Mouse (Mus musculus) limb, embryonic 14.5 days (tissue): Measurements from ENCODE around the gene 2210408I21Rik. TPM values are rescaled to one million over a fixed set of nuclear protein-coding genes. Genes with fewer than 3 reads are reported as not detected.

ENCODE experiments used
- ATAC-seq: fragments of 200-750 bp; cut with Nextera tagmentation; 2 replicates; pipeline ENCODE4 v1.8.0; 2017; ENCODE audit warnings: low read depth, moderate number of reproducible peaks, moderate TSS enrichment; ENCODE audit not compliant: low FRiP score
- DNase-seq: peaks from one replicate; pipeline ENCODE4 v3.0.0-alpha.2; 2015; ENCODE audit warnings: low spot score
- H3K27ac ChIP-seq: fragments of 300-500 bp; sonication (generic); replicated peaks from 2 replicates; pipeline ENCODE4 v1.5.1; 2014; ENCODE audit warnings: low read depth, mild to moderate bottlenecking, low read length, moderate library complexity, mixed read lengths
- H3K27me3 ChIP-seq: fragments of 300-500 bp; sonication (generic); 2 replicates; pipeline ENCODE4 v1.6.1; 2014; ENCODE audit warnings: low read length, mixed read lengths; ENCODE audit not compliant: control insufficient read depth, insufficient read depth
- H3K36me3 ChIP-seq: fragments of 300-500 bp; sonication (generic); 2 replicates; pipeline ENCODE4 v1.6.1; 2014; ENCODE audit warnings: mild to moderate bottlenecking, low read length, moderate library complexity, mixed read lengths; ENCODE audit not compliant: control insufficient read depth, insufficient read depth
- H3K4me1 ChIP-seq: fragments of 300-500 bp; sonication (generic); 2 replicates; pipeline ENCODE4 v1.6.1; 2014; ENCODE audit warnings: antibody characterized with exemption, low read length, mixed read lengths; ENCODE audit not compliant: control insufficient read depth, insufficient read depth
- H3K4me2 ChIP-seq: fragments of 300-500 bp; sonication (generic); replicated peaks from 2 replicates; pipeline ENCODE4 v1.6.1; 2014; ENCODE audit warnings: low read depth, mild to moderate bottlenecking, low read length, moderate library complexity; ENCODE audit not compliant: severe bottlenecking
- H3K4me3 ChIP-seq: fragments of 300-500 bp; sonication (generic); replicated peaks from 2 replicates; pipeline ENCODE4 v1.5.1; 2014; ENCODE audit warnings: low read length
- H3K9ac ChIP-seq: fragments of 300-500 bp; sonication (generic); 2 replicates; pipeline ENCODE4 v1.6.1; 2014; ENCODE audit warnings: mild to moderate bottlenecking, low read depth, low read length, moderate library complexity; ENCODE audit not compliant: severe bottlenecking
- H3K9me3 ChIP-seq: fragments of 300-500 bp; sonication (generic); 2 replicates; pipeline ENCODE4 v1.6.1; 2016; ENCODE audit warnings: low read length; ENCODE audit not compliant: control insufficient read depth
- POLR2A ChIP-seq: fragments of 200-500 bp; IDR thresholded peaks from 2 replicates; pipeline ENCODE4 v1.8.0; 2012; ENCODE audit warnings: inconsistent platforms, mild to moderate bottlenecking, moderate library complexity, borderline replicate concordance; ENCODE audit not compliant: insufficient read depth, insufficient read length; ENCODE audit errors: extremely low read depth
- WGBS: fragments of 180-500 bp; shearing (Covaris S2); extraction: QIAGEN DNeasy Blood & Tissue Kit; methylation state at CpG from one replicate; pipeline ENCODE4 v1.1.7; 2014; 5-methylcytosine and 5-hydroxymethylcytosine counted together
- polyA plus RNA-seq, 2 experiments: library from polyadenylated mRNA; depleted of rRNA in 1 of 2; stranded (reverse) in 1 of 2; unstranded in 1 of 2; fragments of >200 nt; fragmentation: Nextera tagmentation in 1 of 2; extraction: Ambion mirVana in 1 of 2; gene quantifications; 2 replicates each; pipeline versions ENCODE4 v1.2.1 to v1.2.3; 2012 to 2014

The 2210408I21Rik gene
- polyA plus RNA-seq, 2 experiments = 3.9 to 10.5 TPM

DNA sequence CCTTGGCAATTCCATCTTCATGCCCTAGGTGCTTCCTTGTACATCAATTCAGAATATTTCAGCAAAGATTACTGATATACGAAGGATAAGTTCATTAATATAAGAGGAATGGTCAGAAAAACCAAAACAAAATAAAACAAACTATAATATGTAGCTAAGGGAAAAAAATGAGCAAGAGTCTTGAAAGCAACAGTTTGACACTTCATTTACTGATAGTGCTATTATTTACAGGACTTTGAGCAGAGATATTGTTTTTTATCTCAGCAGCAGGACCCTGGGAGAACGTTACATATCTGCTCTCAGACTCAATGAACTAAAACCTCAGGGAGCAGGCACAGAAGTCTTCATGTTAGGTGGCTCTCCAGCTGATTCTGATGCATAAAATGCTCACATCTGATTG is 85.7 kb downstream of the 2210408I21Rik start:
- H3K4me1 ChIP-seq = no peaks in the 10 kb centered on the region
- H3K27ac ChIP-seq = no peak overlapping the region
- DNase-seq (no peak), ATAC-seq (no peak)
- TF ChIP-seq POLR2A = no peak
- H3K9ac ChIP-seq = no peak overlapping the region
- no peaks in the 10 kb centered on the region for H3K36me3 ChIP-seq
- no peak overlapping the region for H3K4me3 ChIP-seq
- no peaks in the 10 kb centered on the region for H3K9me3 ChIP-seq
- WGBS = 84% methylated on average over 2 of the region's 2 CpGs
- H3K4me2 ChIP-seq = no peak overlapping the region
- H3K27me3 ChIP-seq = no peaks in the 10 kb centered on the region

- H3K9ac ChIP-seq = no peak overlapping the region
- no peak for TF ChIP-seq POLR2A
- ATAC-seq = no peak
- no peaks in the 10 kb centered on the region for H3K9me3 ChIP-seq
- 33% methylated on average over 6 of the region's 6 CpGs for WGBS
- no peak for DNase-seq
- no peak overlapping the region for H3K4me3 ChIP-seq
- no peaks in the 10 kb centered on the region for H3K36me3 ChIP-seq
- H3K27ac ChIP-seq = no peak overlapping the region
- no peaks in the 10 kb centered on the region for H3K4me1 ChIP-seq
- H3K27me3 ChIP-seq = no peaks in the 10 kb centered on the region
- no peak overlapping the region for H3K4me2 ChIP-seq
Measured at GRCm38 (mm10) chr13:77256541-77256940, 121.2 kb downstream of the 2210408I21Rik start.

- WGBS = 61% methylated on average over 3 of the region's 3 CpGs
- TF ChIP-seq POLR2A = no peak
- Histone ChIP-seq H3K4me1 (no peaks in the 10 kb centered on the region), H3K36me3 (no peaks in the 10 kb centered on the region), H3K27ac (no peak overlapping the region), H3K9me3 (no peaks in the 10 kb centered on the region), H3K9ac (no peak overlapping the region), H3K4me3 (no peak overlapping the region), H3K27me3 (0 out of 2 replicates have a peak, but pooled peaks cover 3% of the 10 kb centered on the region), H3K4me2 (no peak overlapping the region)
- DNase-seq (no peak), ATAC-seq (no peak)
Measured at GRCm38 (mm10) chr13:77262715-77263338, 127.5 kb downstream of the 2210408I21Rik start.

GRCm38 (mm10) chr13:77263400-77264179 is 128.2 kb downstream of the 2210408I21Rik start:
- ATAC-seq = no peak
- Histone ChIP-seq H3K9me3 (no peaks in the 10 kb centered on the region), H3K9ac (no peak overlapping the region), H3K4me2 (no peak overlapping the region), H3K4me1 (no peaks in the 10 kb centered on the region), H3K27me3 (0 out of 2 replicates have a peak, but pooled peaks cover 3% of the 10 kb centered on the region), H3K36me3 (no peaks in the 10 kb centered on the region), H3K4me3 (no peak overlapping the region), H3K27ac (no peak overlapping the region)
- no peak for TF ChIP-seq POLR2A
- peak; percentile 23 for DNase-seq
- WGBS = 12% methylated on average over 7 of the region's 7 CpGs

- Histone ChIP-seq H3K4me3 (no peak overlapping the region), H3K27me3 (0 out of 2 replicates have a peak, but pooled peaks cover 3% of the 10 kb centered on the region), H3K9me3 (no peaks in the 10 kb centered on the region), H3K4me1 (no peaks in the 10 kb centered on the region), H3K36me3 (no peaks in the 10 kb centered on the region), H3K4me2 (no peak overlapping the region), H3K9ac (no peak overlapping the region), H3K27ac (no peak overlapping the region)
- ATAC-seq (no peak), DNase-seq (no peak)
- 25% methylated on average over 1 of the region's 1 CpGs for WGBS
- no peak for TF ChIP-seq POLR2A
Measured at GRCm38 (mm10) chr13:77264481-77264880, 129.1 kb downstream of the 2210408I21Rik start.
